Comparison of ENCODE assay signal across 26 mouse cellular contexts in genomic region chr6:108192632-108193031, GRCm38 (mm10). TPM values are rescaled to one million over a fixed set of nuclear protein-coding genes. Genes with fewer than 3 reads are reported as not detected.
DNase-seq lines count a peak whose midpoint lies in the region; ATAC-seq and TF ChIP-seq lines count a peak whose summit lies in the region.
"Had no signal": no experiment of that assay in that cellular context is flagged by ENCODE, and none has a peak within 500 bp of the region (broad histone marks: within the 10 kb centered on the region; RNA-seq: fewer than 3 reads in every experiment).

No protein-coding gene starts in this region.

- H3K27ac ChIP-seq in layer of hippocampus, adult 2 months: 0 out of 2 replicates have a peak overlapping the region, but pooled peaks have one; percentile 3
- H3K27ac ChIP-seq: embryonic facial prominence, embryonic 10.5 days; forebrain, embryonic 15.5 days; heart, adult 2 months; heart, embryonic 13.5 days; hindbrain, embryonic 14.5 days; limb, embryonic 10.5 days; liver, embryonic 15.5 days; lung, embryonic 15.5 days; macrophage; stomach, embryonic 15.5 days had no signal

- DNase-seq in layer of hippocampus, adult 2 months (ENCODE audit: low spot score in 2 of 2): peak in 1 of 2 experiments; percentile 48
- DNase-seq in layer of hippocampus, adult 8-10 months (ENCODE audit: low spot score in 2 of 2): no peak
- peak; percentile 19 for DNase-seq in thymus, postnatal 14 days
- no peak for DNase-seq in thymus, postnatal 4 days
- DNase-seq in right cerebral cortex, postnatal 25 days: no peak
- no peak for DNase-seq in right cerebral cortex, adult 18-20 months
- DNase-seq: adrenal gland, adult 2 months; cerebellum, adult 9-10 months; gastrocnemius, postnatal 25 days; heart, adult 2 months; heart, postnatal 14 days; kidney, adult 18-20 months; kidney, postnatal 25 days; liver; thymus, postnatal 36 days had no signal

- no peak for TF ChIP-seq CTCF in layer of hippocampus, adult 2 months (conservative IDR thresholded peaks at IDR 0.05)

- ATAC-seq in common myeloid progenitor, adult 5-6 weeks (replicated peaks; ENCODE audit: low read depth, poor library complexity, severe bottlenecking): peak; percentile 26; the same call in 1 of the 2 replicates
- ATAC-seq: forebrain, embryonic 15.5 days; inflammation-experienced regulatory T-cells, adult 6 months had no signal

- no peak overlapping the region for H3K4me3 ChIP-seq in layer of hippocampus, adult 2 months
- H3K4me3 ChIP-seq: embryonic facial prominence, embryonic 10.5 days; forebrain, embryonic 15.5 days; heart, adult 2 months; heart, embryonic 13.5 days; limb, embryonic 10.5 days; liver, embryonic 15.5 days; lung, embryonic 15.5 days; stomach, embryonic 15.5 days had no signal

RNA-seq across cellular contexts. Expression of gene Sumf1, which starts 7.2 kb away (rescaled TPM):
- 10 to 100 TPM; 20.6 to 21.9 TPM for total RNA-seq in layer of hippocampus, adult 2 months (2021)
- total RNA-seq in layer of hippocampus, adult 8-10 months (2022): 10 to 100 TPM; 19.2 to 29.2 (median 22.3) TPM
- total RNA-seq in common myeloid progenitor, adult 5-6 weeks (2017): 13.6 and 19.5 TPM in 2 replicates

RNA-seq across cellular contexts. Expression of gene Itpr1, which starts 20.3 kb away (rescaled TPM):
- 100 to 1,000 TPM; 317 to 337 TPM for total RNA-seq in layer of hippocampus, adult 2 months (2021)
- total RNA-seq in layer of hippocampus, adult 8-10 months (2022): 100 to 1,000 TPM; 277 to 326 (median 299) TPM
- 100 and 111 TPM in 2 replicates for total RNA-seq in common myeloid progenitor, adult 5-6 weeks (2017)
